Mouse (Mus musculus): ENCODE data around the gene Adprh.

Gene Adprh

DNA sequence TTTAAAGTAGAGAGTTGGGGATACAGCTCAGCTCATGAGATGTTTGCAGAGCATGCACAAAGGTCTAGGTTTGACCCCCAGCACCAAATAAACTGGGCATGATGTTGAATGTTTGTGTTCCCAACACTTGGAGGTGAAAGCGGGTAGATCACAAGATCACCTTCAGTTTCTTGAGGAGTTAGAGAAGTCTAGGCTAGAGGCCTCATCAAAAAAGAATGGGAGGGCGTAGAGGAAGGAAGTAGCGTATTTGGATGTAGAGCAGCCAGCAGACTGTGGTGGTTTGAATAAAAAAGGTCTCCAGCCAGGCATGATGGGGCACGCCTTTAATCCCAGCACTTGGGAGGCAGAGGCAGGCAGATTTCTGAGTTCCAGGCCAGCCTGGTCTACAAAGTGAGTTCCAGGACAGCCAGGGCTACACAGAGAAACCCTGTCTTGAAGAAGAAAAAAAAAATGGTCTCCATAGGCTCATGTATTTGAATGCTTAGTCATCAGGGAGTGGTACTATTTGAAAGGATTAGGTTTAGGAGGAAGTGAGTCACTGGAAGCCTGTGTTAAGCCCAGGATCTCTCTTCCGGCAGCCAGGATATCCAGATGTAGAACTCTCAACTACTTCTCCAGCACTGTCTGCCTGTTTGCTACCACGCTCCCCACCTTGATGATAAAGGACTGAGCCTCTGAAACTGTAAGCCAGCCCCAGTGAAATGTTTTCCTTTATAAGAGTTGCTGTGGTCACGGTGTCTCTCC is 8.6 kb downstream of the Adprh start:
- no peak for DNase-seq (ENCODE audit: low read depth, low spot score)

- DNase-seq (ENCODE audit: low read depth, low spot score) = no peak
Observed at GRCm38 (mm10) chr16:38442216-38442615, 10.3 kb downstream of the Adprh start.

GRCm38 (mm10) chr16:38441611-38442010 is 10.9 kb downstream of the Adprh start:
- no peak for DNase-seq (ENCODE audit: low read depth, low spot score)

DNA sequence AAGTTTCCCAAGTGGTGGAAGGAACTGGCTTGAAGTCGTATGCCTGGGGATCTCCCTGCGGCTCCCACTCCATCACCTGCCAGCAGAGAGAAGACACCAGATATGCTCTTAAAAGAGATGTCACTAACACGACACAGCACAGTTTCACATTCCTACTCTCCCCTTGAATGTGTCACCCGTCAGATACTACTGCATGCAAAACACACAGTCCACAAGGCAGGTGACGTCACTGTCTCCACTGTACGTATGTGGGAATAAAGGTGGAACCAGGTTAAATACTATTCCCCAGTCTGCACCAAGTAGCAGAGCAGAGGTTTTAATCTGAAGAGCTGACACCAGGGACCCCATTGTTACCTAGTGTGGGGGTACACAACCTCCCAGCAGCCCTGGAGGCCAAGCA is 12.1 kb downstream of the Adprh start:
- DNase-seq (ENCODE audit: low read depth, low spot score) = no peak

DNA sequence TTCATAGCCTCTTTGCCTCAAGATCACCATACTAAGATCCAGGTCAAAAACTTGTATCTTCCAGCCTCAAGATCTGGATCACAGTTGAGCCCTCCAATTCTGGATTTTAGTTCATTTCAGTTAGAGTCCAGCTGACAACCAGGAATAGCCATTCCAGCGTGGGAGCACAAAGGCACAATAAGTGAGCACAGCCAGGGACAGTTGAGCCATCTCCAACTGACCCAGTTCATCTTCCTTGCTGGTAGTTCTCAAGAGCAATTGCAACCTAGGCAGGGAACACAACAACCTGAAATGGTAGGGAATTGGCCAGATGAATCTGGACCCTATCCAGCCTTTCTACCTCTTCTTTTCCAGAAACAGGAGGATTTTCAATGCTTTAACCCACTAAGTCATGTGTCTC is 13.3 kb downstream of the Adprh start:
- no peak for DNase-seq (ENCODE audit: low read depth, low spot score)

GRCm38 (mm10) chr16:38434295-38434795 is 18.2 kb downstream of the Adprh start:
- DNase-seq (ENCODE audit: low read depth, low spot score) = no peak

GRCm38 (mm10) chr16:38433514-38433913 is 19.0 kb downstream of the Adprh start:
- DNase-seq (ENCODE audit: low read depth, low spot score) = no peak

DNA sequence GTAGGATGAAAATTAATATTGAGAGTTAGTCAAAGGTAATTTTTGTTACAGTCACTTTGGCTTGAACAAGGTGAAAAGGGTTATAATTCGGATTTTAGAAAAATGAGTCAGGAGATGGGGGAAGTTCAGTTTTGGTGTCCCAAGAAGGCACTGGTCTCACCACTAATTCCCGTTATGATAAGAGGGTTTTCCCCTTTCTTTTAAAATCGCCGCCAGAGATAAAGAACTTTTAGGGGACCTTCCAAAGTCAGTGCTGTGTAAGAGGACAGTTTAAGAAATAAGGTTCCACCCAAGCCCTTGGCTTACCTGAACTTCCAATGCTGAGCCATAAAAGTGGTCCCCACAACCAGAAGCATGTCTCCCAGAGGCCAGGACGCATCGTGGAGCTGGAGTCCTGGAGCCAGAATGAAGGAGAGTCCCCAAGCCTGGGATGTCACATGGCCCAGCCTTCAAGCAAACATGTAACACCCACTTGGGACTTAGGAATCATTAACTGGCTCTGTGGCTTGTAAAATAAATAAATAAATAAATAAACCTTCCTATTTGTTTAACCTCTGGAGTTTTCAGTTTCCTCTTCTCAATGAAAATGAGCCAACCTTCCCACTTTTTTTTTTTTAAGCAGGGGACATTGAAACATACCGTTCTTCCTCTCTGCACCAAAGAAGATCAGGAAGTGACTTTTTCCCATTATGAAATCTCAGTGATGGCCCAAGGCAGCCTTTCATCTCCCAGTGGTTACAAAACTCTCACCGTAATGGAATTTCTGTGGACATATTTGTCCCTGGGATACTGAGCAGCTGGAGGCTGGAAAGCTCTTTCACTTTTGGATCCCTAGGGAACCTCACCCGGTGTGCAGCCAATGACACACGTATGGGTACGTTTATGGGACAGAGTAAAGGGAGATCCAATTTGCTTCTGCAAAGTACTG is 19.7 kb downstream of the Adprh start, which contains the start of gene Pla1a:
Pla1a (minus strand) TSS at position 648 of the 928 bp plus-strand sequence.
- DNase-seq (ENCODE audit: low read depth, low spot score) = peak; percentile 55

DNA sequence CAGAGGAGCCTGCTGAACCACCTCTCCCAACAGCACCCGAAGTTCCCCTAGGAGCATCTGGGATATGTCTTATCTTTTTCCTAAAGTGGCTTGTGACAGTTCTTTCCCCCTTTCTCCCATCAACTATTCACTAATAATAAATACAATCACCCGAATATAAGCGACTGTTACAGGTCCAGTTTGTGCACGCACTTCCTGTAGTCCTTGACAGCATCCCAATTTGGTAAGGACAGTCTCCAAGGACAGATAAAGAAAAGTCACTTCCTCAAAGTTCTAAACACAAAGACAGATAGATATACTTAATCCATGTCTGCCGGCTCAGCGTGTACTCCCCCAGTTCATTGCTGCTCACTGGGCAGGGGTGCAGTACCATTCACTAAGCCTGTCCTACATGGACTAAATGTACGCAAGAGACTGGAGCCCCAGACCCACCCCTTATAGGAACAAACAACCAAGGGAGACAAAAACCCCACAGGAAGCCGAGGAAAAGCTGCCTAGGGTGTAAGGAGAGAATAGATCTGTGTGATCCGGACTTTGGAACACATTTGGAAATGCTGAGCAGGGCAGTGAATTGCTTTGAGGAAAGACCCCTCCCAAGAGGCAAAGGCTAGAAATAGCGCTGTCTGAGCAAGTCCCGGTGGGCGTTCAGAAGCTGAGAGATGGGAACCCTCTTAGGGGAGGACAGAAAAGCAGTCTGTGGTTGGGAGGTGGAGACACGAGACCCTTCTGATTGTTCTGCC is 20.9 kb downstream of the Adprh start:
- DNase-seq (ENCODE audit: low read depth, low spot score) = no peak

DNA sequence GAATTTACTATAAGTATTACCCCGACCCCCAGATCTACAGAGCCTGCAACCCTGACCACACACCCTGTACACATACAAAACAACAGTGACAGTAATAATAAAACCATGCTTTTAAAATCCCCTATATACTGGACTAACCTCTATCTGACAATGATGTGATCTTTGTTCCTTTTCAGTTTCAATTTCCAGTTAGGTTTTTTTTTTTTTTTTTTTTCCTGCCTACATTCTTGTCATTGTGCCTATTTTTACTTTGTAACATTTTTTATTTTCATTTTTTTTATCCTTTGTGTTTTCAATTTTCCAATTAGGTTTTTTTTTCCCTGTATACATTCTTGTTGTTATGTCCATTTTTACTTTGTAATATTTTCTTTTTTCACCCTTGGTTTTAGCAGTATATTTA is 26.7 kb downstream of the Adprh start:
- no peak for DNase-seq (ENCODE audit: low read depth, low spot score)

DNA sequence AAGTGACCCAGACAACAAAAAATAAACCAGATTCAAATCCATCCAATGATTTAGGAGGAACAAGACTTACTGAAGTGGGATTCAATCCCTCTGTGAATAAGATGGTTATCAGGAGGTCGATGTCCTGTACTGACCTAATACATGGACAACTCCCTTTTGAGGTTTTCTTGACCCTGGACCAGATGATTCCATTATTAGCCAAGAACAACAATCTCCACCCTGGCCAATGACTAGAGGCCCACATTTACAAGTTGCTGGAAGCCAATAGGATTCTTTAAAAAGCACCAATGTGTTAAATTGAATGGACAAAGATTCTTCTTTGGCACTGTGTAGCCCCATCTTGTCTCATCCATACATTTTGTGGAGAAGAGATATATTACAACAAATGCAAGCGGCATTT is 27.1 kb downstream of the Adprh start:
- peak; percentile 62 for DNase-seq (ENCODE audit: low read depth, low spot score)

DNA sequence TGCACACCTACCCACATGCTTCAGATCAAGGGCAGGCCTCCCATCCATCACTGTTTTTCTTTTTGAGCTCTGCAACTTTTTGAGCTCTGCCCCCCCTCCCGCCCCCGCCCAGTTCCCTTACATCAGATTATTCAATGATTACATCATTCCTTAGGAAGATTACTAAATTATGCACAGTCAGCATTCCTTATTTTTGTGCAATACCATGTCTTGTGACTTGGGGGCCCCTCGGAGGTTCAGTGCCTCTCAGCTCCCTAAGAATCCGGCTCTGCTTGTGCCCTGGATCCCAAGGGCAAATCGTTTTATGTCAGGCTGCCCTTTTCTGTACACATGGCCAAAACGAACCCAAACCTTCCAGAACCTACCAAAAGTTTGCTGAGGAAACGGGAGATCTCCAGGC is 37.5 kb downstream of the Adprh start:
- DNase-seq (ENCODE audit: low read depth, low spot score) = no peak

GRCm38 (mm10) chr16:38408416-38408815 is 44.1 kb downstream of the Adprh start:
- no peak for DNase-seq (ENCODE audit: low read depth, low spot score)

DNA sequence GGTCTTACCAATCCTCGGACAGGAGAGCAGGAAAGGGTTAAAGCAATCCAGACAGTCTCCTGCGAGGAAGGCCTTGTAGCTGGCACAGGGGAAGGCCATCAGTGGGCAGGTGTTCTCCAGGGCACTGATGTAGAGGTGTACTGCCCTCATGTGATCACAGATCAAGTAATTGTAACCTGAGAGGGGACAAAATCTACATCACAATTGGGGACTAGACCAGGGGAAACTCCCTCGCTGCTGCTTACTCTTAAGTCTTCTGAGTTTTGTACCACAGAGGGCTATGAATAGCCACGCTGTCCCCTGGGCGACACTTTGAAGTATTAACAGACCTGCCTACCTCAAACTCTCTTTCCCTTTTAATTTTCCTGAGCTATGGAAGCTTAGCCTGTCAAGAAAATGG is 44.9 kb downstream of the Adprh start:
- DNase-seq (ENCODE audit: low read depth, low spot score) = no peak

DNA sequence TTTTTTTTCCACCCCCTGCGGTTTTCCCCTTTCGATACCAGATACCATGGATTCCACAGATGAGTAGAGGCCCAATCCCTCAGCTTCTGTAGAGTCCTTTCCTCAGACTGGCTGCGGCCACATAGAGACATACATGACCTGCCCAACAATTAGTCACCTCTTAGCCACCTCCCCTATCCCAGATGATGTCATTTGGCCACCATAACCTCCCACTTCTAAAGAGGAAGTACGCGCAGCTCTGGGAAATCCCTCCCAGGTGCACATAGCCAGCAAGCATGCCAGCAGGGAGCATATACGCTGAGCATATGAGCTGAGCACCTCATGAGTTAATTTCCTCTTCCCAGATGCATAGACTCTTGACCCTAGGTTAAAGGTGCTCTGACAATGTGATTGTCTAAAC is 45.8 kb downstream of the Adprh start:
- DNase-seq (ENCODE audit: low read depth, low spot score) = no peak

DNA sequence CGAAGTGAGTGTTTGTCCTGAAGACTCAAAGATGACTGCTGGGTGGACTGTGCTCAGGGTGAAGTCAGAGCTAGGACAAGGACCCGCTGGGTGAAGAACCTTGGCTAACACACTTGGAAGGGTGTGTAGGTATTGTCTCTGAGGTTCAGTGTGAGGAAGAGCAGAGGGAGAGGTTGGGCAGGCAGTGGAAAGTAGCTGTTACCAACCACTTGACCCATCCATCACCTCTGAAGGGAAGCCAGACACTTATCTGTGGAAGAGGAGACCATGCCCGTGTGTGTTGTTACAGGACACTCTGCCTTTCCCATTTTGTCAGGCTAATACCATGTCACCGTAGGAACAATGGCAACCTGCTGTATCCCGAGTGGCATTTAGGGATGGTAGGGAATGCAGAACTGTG is 46.2 kb downstream of the Adprh start:
- no peak for DNase-seq (ENCODE audit: low read depth, low spot score)

DNA sequence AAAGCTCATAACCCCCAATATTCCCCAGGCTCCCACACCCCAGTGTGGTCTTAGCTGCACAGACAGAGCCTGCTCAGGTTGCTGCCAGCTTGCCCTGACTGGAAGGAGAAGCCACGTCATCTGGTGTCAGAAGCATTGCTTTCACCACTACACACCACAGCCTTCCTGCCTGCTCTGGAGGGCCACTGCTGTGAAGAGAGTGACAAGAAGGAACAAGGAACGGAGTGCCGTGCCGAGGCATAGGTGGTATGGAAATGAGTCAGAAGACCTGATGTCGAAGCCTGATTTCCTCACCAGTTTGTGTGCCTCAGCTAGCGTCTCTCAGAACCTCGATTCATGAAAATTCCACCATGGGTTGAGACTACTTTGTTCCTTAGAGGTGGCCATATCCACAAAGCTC is 48.9 kb downstream of the Adprh start:
- no peak for DNase-seq (ENCODE audit: low read depth, low spot score)

GRCm38 (mm10) chr16:38401468-38401867 is 51.0 kb downstream of the Adprh start:
- DNase-seq (ENCODE audit: low read depth, low spot score) = no peak

- no peak for DNase-seq (ENCODE audit: low read depth, low spot score)
Observed at GRCm38 (mm10) chr16:38400311-38400960, 52.1 kb downstream of the Adprh start.

GRCm38 (mm10) chr16:38399531-38400231 is 52.8 kb downstream of the Adprh start:
- DNase-seq (ENCODE audit: low read depth, low spot score) = peak; percentile 70

GRCm38 (mm10) chr16:38399076-38399475 is 53.4 kb downstream of the Adprh start:
- DNase-seq (ENCODE audit: low read depth, low spot score) = no peak

Measured in skeletal muscle tissue, adult 2 months (tissue).